Mouse (Mus musculus): ENCODE results near the gene Rhoc. TPM values are rescaled to one million over a fixed set of nuclear protein-coding genes. Genes with fewer than 3 reads are reported as not detected.

The Rhoc gene
- polyA plus RNA-seq, 1 experiment: 33.5 TPM

DNA sequence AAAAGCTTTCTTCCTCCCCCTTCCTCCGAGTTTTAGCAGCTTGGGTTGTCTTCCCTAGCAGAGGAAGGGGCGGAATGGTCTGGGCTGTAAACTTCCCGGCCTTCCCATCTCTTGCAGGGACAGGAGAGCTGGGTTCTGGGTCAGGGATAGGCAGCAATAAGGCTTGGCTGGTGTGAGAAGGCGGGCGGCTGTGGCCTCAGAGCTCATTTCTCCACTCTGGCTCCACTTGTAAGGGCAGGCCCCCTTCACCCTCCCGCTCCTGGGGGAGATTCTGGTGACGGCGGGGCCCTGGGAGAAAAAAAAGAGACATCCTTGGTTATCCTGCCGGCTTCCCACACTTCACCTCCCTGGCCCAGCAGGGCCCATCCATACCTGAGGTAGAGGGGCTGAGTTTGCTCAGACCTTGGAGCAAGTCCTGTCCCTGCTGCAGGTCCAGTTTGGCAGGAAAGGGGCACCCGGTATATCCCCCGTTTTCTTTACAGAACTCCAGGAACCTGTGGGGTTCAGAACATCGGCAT lies 6.8 kb downstream of the Rhoc start:
- H3K4me3 ChIP-seq (replicated peaks; ENCODE audit: control insufficient read depth, low read depth, low read length): no peak overlapping the region
- WGBS: 84% methylated on average over 12 of the region's 12 CpGs
- no peak overlapping the region for H3K27ac ChIP-seq (ENCODE audit: control insufficient read depth, insufficient read depth, low read depth, low read length, poor library complexity)
- H3K4me1 ChIP-seq (ENCODE audit: control insufficient read depth, insufficient read depth, low read length): no peaks in the 10 kb centered on the region
- no peak for TF ChIP-seq CTCF (IDR thresholded peaks at IDR 0.05; ENCODE audit: control insufficient read depth, insufficient read depth, low read length)
- TF ChIP-seq POLR2A (IDR thresholded peaks at IDR 0.05; ENCODE audit: borderline replicate concordance, control insufficient read depth, low read depth, low read length): no peak

DNA sequence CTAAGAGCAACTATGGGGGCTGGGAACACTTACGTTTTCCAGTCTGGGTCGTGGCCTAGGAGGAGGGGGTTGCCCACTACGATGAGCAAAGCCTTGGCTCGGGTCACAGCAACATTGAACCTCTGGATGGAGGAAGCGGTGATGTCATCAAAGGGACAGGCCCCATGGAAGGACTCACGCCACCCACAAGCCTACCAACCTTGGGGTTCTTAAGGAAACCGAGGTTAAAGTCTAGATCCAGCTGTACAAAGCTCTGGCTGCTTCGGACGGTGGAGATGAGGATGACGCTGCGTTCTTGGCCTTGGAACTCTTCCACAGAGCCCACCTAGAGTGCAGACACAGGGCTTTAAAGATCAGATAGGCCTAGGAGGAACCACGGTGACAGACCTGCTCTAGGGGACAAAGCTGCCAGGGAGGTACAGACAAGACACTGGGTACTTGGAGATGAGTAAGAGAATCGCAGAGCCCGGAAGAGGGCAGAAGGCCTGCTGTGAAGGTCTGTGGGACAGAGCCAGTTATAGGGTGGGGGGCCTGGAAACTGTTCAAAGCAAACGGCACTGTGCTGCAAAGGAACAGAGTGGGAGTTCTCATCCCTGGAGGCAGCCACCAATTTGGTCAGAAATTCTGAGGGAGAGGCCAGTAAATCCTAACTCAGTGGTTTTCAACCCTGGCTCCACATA lies 7.6 kb downstream of the Rhoc start:
- Histone ChIP-seq H3K27ac (ENCODE audit: control insufficient read depth, insufficient read depth, low read depth, low read length, poor library complexity) (no peak overlapping the region), H3K4me3 (replicated peaks; ENCODE audit: control insufficient read depth, low read depth, low read length) (no peak overlapping the region), H3K4me1 (ENCODE audit: control insufficient read depth, insufficient read depth, low read length) (no peaks in the 10 kb centered on the region)
- TF ChIP-seq POLR2A (IDR thresholded peaks at IDR 0.05; ENCODE audit: borderline replicate concordance, control insufficient read depth, low read depth, low read length): no peak
- no peak for TF ChIP-seq CTCF (IDR thresholded peaks at IDR 0.05; ENCODE audit: control insufficient read depth, insufficient read depth, low read length)
- WGBS: 74% methylated on average over 15 of the region's 15 CpGs

- no peak overlapping the region for H3K27ac ChIP-seq (ENCODE audit: control insufficient read depth, insufficient read depth, low read depth, low read length, poor library complexity)
- TF ChIP-seq CTCF (IDR thresholded peaks at IDR 0.05; ENCODE audit: control insufficient read depth, insufficient read depth, low read length) (no peak), POLR2A (IDR thresholded peaks at IDR 0.05; ENCODE audit: borderline replicate concordance, control insufficient read depth, low read depth, low read length) (no peak)
- no peak overlapping the region for H3K4me3 ChIP-seq (replicated peaks; ENCODE audit: control insufficient read depth, low read depth, low read length)
- 83% methylated on average over 15 of the region's 15 CpGs for WGBS
- H3K4me1 ChIP-seq (ENCODE audit: control insufficient read depth, insufficient read depth, low read length): no peaks in the 10 kb centered on the region
Observed at GRCm38 (mm10) chr3:104796430-104797082, 8.4 kb downstream of the Rhoc start.

- TF ChIP-seq POLR2A (IDR thresholded peaks at IDR 0.05; ENCODE audit: borderline replicate concordance, control insufficient read depth, low read depth, low read length): no peak
- no peak for TF ChIP-seq CTCF (IDR thresholded peaks at IDR 0.05; ENCODE audit: control insufficient read depth, insufficient read depth, low read length)
- Histone ChIP-seq H3K4me3 (replicated peaks; ENCODE audit: control insufficient read depth, low read depth, low read length) (no peak overlapping the region), H3K4me1 (ENCODE audit: control insufficient read depth, insufficient read depth, low read length) (no peaks in the 10 kb centered on the region), H3K27ac (ENCODE audit: control insufficient read depth, insufficient read depth, low read depth, low read length, poor library complexity) (no peak overlapping the region)
- WGBS: 93% methylated on average over 11 of the region's 11 CpGs
Observed at GRCm38 (mm10) chr3:104800681-104801080, 12.5 kb downstream of the Rhoc start.

DNA sequence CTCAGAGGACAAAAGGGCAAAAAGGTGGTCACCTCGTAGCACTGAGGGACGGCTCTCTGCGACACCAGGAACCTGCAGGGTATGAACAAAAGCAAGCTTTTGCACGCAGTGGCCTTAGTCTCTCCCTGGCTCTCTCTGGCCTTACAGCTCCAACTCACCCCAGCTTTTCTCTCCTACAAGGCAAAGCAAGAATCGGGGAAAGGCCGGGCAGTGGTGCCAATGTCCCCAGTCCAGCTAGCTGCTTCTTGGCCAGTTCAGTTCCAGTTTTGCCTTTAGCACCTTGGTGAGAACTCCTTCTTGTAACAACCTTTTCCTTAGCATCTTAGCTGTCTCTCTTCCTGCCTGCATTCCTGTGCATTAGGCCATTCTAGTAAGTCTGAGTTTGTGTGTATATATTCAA lies 13.3 kb downstream of the Rhoc start:
- no peak for TF ChIP-seq CTCF (IDR thresholded peaks at IDR 0.05; ENCODE audit: control insufficient read depth, insufficient read depth, low read length)
- no peak for TF ChIP-seq POLR2A (IDR thresholded peaks at IDR 0.05; ENCODE audit: borderline replicate concordance, control insufficient read depth, low read depth, low read length)
- no peaks in the 10 kb centered on the region for H3K4me1 ChIP-seq (ENCODE audit: control insufficient read depth, insufficient read depth, low read length)
- H3K4me3 ChIP-seq (replicated peaks; ENCODE audit: control insufficient read depth, low read depth, low read length): no peak overlapping the region
- no peak overlapping the region for H3K27ac ChIP-seq (ENCODE audit: control insufficient read depth, insufficient read depth, low read depth, low read length, poor library complexity)
- 89% methylated on average over 6 of the region's 6 CpGs for WGBS

DNA sequence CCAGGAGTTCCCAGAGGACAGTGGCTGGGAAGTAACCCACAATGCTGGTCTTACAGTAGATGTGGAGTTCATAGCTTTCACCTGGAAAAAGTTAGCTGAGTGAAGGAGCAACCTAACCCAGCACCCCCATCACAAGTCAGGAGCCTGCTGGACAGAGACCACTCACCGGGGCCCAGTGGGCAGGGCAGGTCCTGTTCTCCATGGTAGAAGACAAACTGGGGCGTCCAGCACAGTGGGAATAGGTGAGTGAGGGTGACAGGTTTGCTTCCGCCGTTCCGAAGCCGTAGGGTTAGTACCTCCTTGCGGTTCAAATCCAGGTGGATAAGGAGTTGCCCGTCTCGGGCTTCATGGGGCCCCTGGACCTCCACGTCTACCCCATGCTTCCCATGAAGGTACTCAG lies 16.1 kb downstream of the Rhoc start:
- Histone ChIP-seq H3K4me1 (ENCODE audit: control insufficient read depth, insufficient read depth, low read length) (no peaks in the 10 kb centered on the region), H3K4me3 (replicated peaks; ENCODE audit: control insufficient read depth, low read depth, low read length) (no peak overlapping the region), H3K27ac (ENCODE audit: control insufficient read depth, insufficient read depth, low read depth, low read length, poor library complexity) (no peak overlapping the region)
- 89% methylated on average over 10 of the region's 10 CpGs for WGBS
- TF ChIP-seq CTCF (IDR thresholded peaks at IDR 0.05; ENCODE audit: control insufficient read depth, insufficient read depth, low read length): no peak
- TF ChIP-seq POLR2A (IDR thresholded peaks at IDR 0.05; ENCODE audit: borderline replicate concordance, control insufficient read depth, low read depth, low read length): no peak

- Histone ChIP-seq H3K4me3 (replicated peaks; ENCODE audit: control insufficient read depth, low read depth, low read length) (no peak overlapping the region), H3K27ac (ENCODE audit: control insufficient read depth, insufficient read depth, low read depth, low read length, poor library complexity) (no peak overlapping the region), H3K4me1 (ENCODE audit: control insufficient read depth, insufficient read depth, low read length) (no peaks in the 10 kb centered on the region)
- 87% methylated on average over 9 of the region's 9 CpGs for WGBS
- 0 out of 2 replicates have a peak, but pooled peaks have one; percentile 7 for TF ChIP-seq POLR2A (IDR thresholded peaks at IDR 0.05; ENCODE audit: borderline replicate concordance, control insufficient read depth, low read depth, low read length)
- TF ChIP-seq CTCF (IDR thresholded peaks at IDR 0.05; ENCODE audit: control insufficient read depth, insufficient read depth, low read length): no peak
Observed at GRCm38 (mm10) chr3:104805539-104805938, 17.4 kb downstream of the Rhoc start.

DNA sequence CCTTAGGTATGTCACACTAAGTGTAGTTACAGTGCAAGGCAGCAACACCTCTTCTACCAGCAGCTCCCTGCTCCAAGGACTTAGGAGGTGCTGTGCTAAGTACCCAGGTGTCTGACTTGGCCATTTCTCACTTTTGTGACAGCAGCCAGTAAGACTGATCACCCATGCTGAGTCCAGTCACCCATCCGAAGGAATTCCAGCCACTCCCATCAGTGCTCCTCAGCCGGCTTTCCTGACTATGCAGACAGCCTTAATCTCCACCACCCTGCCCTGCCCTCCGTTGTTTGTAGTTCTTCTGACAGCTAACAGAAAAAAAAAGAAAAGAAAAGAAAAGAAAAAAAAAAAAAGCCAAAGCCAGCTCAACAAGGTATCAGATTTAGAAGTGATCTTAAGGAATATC lies 23.6 kb downstream of the Rhoc start:
- Histone ChIP-seq H3K4me1 (ENCODE audit: control insufficient read depth, insufficient read depth, low read length) (no peaks in the 10 kb centered on the region), H3K27ac (ENCODE audit: control insufficient read depth, insufficient read depth, low read depth, low read length, poor library complexity) (no peak overlapping the region), H3K4me3 (replicated peaks; ENCODE audit: control insufficient read depth, low read depth, low read length) (no peak overlapping the region)
- no peak for TF ChIP-seq POLR2A (IDR thresholded peaks at IDR 0.05; ENCODE audit: borderline replicate concordance, control insufficient read depth, low read depth, low read length)
- TF ChIP-seq CTCF (IDR thresholded peaks at IDR 0.05; ENCODE audit: control insufficient read depth, insufficient read depth, low read length): no peak
- WGBS: 85% methylated on average over 3 of the region's 3 CpGs

All from bone marrow, adult 2 months (tissue).